Comparison of ENCODE assay signal across 8 mouse cellular contexts in genomic region chr17:35873774-35874519, GRCm38 (mm10). TPM values are rescaled to one million over a fixed set of nuclear protein-coding genes. Genes with fewer than 3 reads are reported as not detected.
DNase-seq lines count a peak whose midpoint lies in the region; ATAC-seq and TF ChIP-seq lines count a peak whose summit lies in the region.

No protein-coding gene starts in this region.

- no peaks in the 10 kb centered on the region for H3K27me3 ChIP-seq in E14TG2a.4 (ENCODE audit: insufficient read depth, low read length)
- no peaks in the 10 kb centered on the region for H3K27me3 ChIP-seq in forebrain, embryonic 15.5 days
- H3K27me3 ChIP-seq in lung, embryonic 15.5 days = no peaks in the 10 kb centered on the region
- H3K27me3 ChIP-seq in thymus, adult 2 months (ENCODE audit: control insufficient read depth, insufficient read depth, low read length) = no peaks in the 10 kb centered on the region

- intact Hi-C loops in heart, postnatal 14 days (cut with DNase I) = loop anchor here (1.0 kb wide), 1 partner anchor 135 kb away; no protein-coding TSS in a partner anchor

- H3K27ac ChIP-seq in forebrain, embryonic 15.5 days (replicated peaks) = 0 out of 2 replicates have a peak overlapping the region, but pooled peaks have one; percentile 11
- H3K27ac ChIP-seq in lung, embryonic 15.5 days = no peak overlapping the region; the same call in 1 of the 2 replicates
- peak overlapping the region; percentile 14; the same call in 1 of the 2 replicates for H3K27ac ChIP-seq in thymus, adult 2 months (ENCODE audit: control insufficient read depth, insufficient read depth, low read length)

- peaks cover 58% of the 10 kb centered on the region for H3K4me1 ChIP-seq in E14TG2a.4 (replicated peaks; ENCODE audit: low read depth, low read length)
- peaks cover 46% of the 10 kb centered on the region for H3K4me1 ChIP-seq in forebrain, embryonic 15.5 days
- H3K4me1 ChIP-seq in lung, embryonic 15.5 days = peaks cover 35% of the 10 kb centered on the region
- peaks cover 17% of the 10 kb centered on the region for H3K4me1 ChIP-seq in thymus, adult 2 months (replicated peaks; ENCODE audit: control insufficient read depth, insufficient read depth, low read length)

- peak; percentile 32 for ATAC-seq in forebrain, embryonic 15.5 days (replicated peaks)
- ATAC-seq in lung, embryonic 15.5 days (ENCODE audit: borderline replicate concordance, extremely low read depth, low FRiP score, low TSS enrichment) = peak; percentile 23; the same call in 1 of the 2 replicates

- peak overlapping the region; percentile 9; the same call in 1 of the 2 replicates for H3K4me2 ChIP-seq in forebrain, embryonic 15.5 days (replicated peaks)
- peak overlapping the region; percentile 46 for H3K4me2 ChIP-seq in lung, embryonic 15.5 days

- H3K36me3 ChIP-seq in E14TG2a.4 (ENCODE audit: insufficient read depth, low read length) = peaks cover 47% of the 10 kb centered on the region
- H3K36me3 ChIP-seq in forebrain, embryonic 15.5 days = peaks cover 19% of the 10 kb centered on the region
- H3K36me3 ChIP-seq in lung, embryonic 15.5 days = peaks cover 30% of the 10 kb centered on the region
- H3K36me3 ChIP-seq in thymus, adult 2 months (ENCODE audit: control insufficient read depth, insufficient read depth, low read length) = peaks cover 21% of the 10 kb centered on the region

- H3K9ac ChIP-seq in forebrain, embryonic 15.5 days (replicated peaks) = peak overlapping the region; percentile 30; the same call in 1 of the 2 replicates
- peak overlapping the region; percentile 22; the same call in 1 of the 2 replicates for H3K9ac ChIP-seq in lung, embryonic 15.5 days

- no peak overlapping the region for H3K4me3 ChIP-seq in E14TG2a.4 (replicated peaks; ENCODE audit: low read length)
- H3K4me3 ChIP-seq in forebrain, embryonic 15.5 days = no peak overlapping the region
- 0 out of 2 replicates have a peak overlapping the region, but pooled peaks have one; percentile 2 for H3K4me3 ChIP-seq in lung, embryonic 15.5 days
- H3K4me3 ChIP-seq in thymus, adult 2 months (ENCODE audit: control insufficient read depth, insufficient read depth, low read length) = no peak overlapping the region

- TF ChIP-seq POLR2A in thymus, adult 2 months (IDR thresholded peaks at IDR 0.05; ENCODE audit: control insufficient read depth, extremely low read depth, insufficient read depth, low read length, poor library complexity) = 0 out of 2 replicates have a peak, but pooled peaks have one; percentile 22

- H3K9me3 ChIP-seq in E14TG2a.4 (ENCODE audit: low read length) = no peaks in the 10 kb centered on the region
- H3K9me3 ChIP-seq in forebrain, embryonic 15.5 days = no peaks in the 10 kb centered on the region
- H3K9me3 ChIP-seq in lung, embryonic 15.5 days = no peaks in the 10 kb centered on the region

- WGBS in forebrain, embryonic 15.5 days = 34% methylated on average over 21 of the region's 21 CpGs
- WGBS in lung, embryonic 15.5 days = 28% methylated on average over 21 of the region's 21 CpGs
- 40% methylated on average over 21 of the region's 21 CpGs for WGBS in thymus, adult 2 months

- peak; percentile 64 for TF ChIP-seq CTCF in E14TG2a.4 (conservative IDR thresholded peaks at IDR 0.05; ENCODE audit: low read length)
- peak; percentile 90 for TF ChIP-seq CTCF in thymus, adult 2 months (IDR thresholded peaks at IDR 0.05; ENCODE audit: borderline replicate concordance, control insufficient read depth, extremely low read depth, insufficient read depth, low read length, poor library complexity)

- DNase-seq in cerebellum, adult 11 months = peak; percentile 85
- DNase-seq in heart, postnatal 14 days = peak; percentile 95
- DNase-seq in layer of hippocampus, adult 8-10 months (ENCODE audit: low spot score in 2 of 2) = peak; percentile 67 to 83
- DNase-seq in ovary, postnatal 10 days (ENCODE audit: low spot score) = peak; percentile 78
- DNase-seq in thymus, adult 2 months = peak; percentile 89

RNA-seq across cellular contexts. Expression of gene Dhx16, which starts 5.7 kb away (rescaled TPM):
- 36.3 and 38.0 TPM in 2 replicates for polyA plus RNA-seq in forebrain, embryonic 15.5 days (2015; fragmentation: Nextera tagmentation; extraction: Ambion mirVana)
- 10 to 100 TPM; 20.6 to 24.9 TPM for total RNA-seq in heart, postnatal 14 days (2021)
- total RNA-seq in layer of hippocampus, adult 8-10 months (2022) = 10 to 100 TPM; 28.3 to 35.3 (median 31.4) TPM
- 42.0 and 42.1 TPM in 2 replicates for polyA plus RNA-seq in lung, embryonic 15.5 days (2015; fragmentation: Nextera tagmentation; extraction: Ambion mirVana)
- 174 and 182 TPM in 2 replicates for polyA plus RNA-seq in thymus, adult 2 months (2012; rRNA removed)

RNA-seq across cellular contexts. Expression of gene Ppp1r18, which starts 8.6 kb away (rescaled TPM):
- 20.8 and 21.9 TPM in 2 replicates for polyA plus RNA-seq in forebrain, embryonic 15.5 days (2015; fragmentation: Nextera tagmentation; extraction: Ambion mirVana)
- total RNA-seq in heart, postnatal 14 days (2021) = 10 to 100 TPM; 21.1 to 25.0 TPM
- total RNA-seq in layer of hippocampus, adult 8-10 months (2022) = 10 to 100 TPM in 2 of 4 experiments, 1 to 10 TPM in 2; 6.5 to 19.5 (median 12.8) TPM
- polyA plus RNA-seq in lung, embryonic 15.5 days (2015; fragmentation: Nextera tagmentation; extraction: Ambion mirVana) = 21.3 and 23.4 TPM in 2 replicates
- 174 and 176 TPM in 2 replicates for polyA plus RNA-seq in thymus, adult 2 months (2012; rRNA removed)

RNA-seq across cellular contexts. Expression of gene Nrm, which starts 12.8 kb away (rescaled TPM):
- 24.5 and 28.3 TPM in 2 replicates for polyA plus RNA-seq in forebrain, embryonic 15.5 days (2015; fragmentation: Nextera tagmentation; extraction: Ambion mirVana)
- total RNA-seq in heart, postnatal 14 days (2021) = 1 to 10 TPM; 3.8 to 6.0 TPM
- total RNA-seq in layer of hippocampus, adult 8-10 months (2022) = 1 to 10 TPM; 1.8 to 3.7 (median 1.9) TPM
- polyA plus RNA-seq in lung, embryonic 15.5 days (2015; fragmentation: Nextera tagmentation; extraction: Ambion mirVana) = 71.0 and 73.3 TPM in 2 replicates
- 82.8 and 111 TPM in 2 replicates for polyA plus RNA-seq in thymus, adult 2 months (2012; rRNA removed)

RNA-seq across cellular contexts. Expression of gene 2310061I04Rik, which starts 23.3 kb away (rescaled TPM):
- polyA plus RNA-seq in forebrain, embryonic 15.5 days (2015; fragmentation: Nextera tagmentation; extraction: Ambion mirVana) = 37.9 and 41.5 TPM in 2 replicates
- total RNA-seq in heart, postnatal 14 days (2021) = 10 to 100 TPM; 83.9 to 89.3 TPM
- 10 to 100 TPM; 45.9 to 61.4 (median 50.0) TPM for total RNA-seq in layer of hippocampus, adult 8-10 months (2022)
- polyA plus RNA-seq in lung, embryonic 15.5 days (2015; fragmentation: Nextera tagmentation; extraction: Ambion mirVana) = 20.5 and 21.2 TPM in 2 replicates
- polyA plus RNA-seq in thymus, adult 2 months (2012; rRNA removed) = 73.4 and 86.8 TPM in 2 replicates

RNA-seq across cellular contexts. Expression of gene Mdc1, which starts 32.6 kb away (rescaled TPM):
- 11.7 TPM in 2 replicates for polyA plus RNA-seq in forebrain, embryonic 15.5 days (2015; fragmentation: Nextera tagmentation; extraction: Ambion mirVana)
- 10 to 100 TPM; 12.9 to 13.5 TPM for total RNA-seq in heart, postnatal 14 days (2021)
- total RNA-seq in layer of hippocampus, adult 8-10 months (2022) = 10 to 100 TPM; 16.9 to 20.1 (median 18.3) TPM
- 24.1 and 24.7 TPM in 2 replicates for polyA plus RNA-seq in lung, embryonic 15.5 days (2015; fragmentation: Nextera tagmentation; extraction: Ambion mirVana)
- 17.4 and 22.4 TPM in 2 replicates for polyA plus RNA-seq in thymus, adult 2 months (2012; rRNA removed)
